Mouse (Mus musculus) testis, adult 2 months (tissue): Measurements from ENCODE around the gene Pradc1.

Source experiments
- CTCF ChIP-seq: fragments of 200-500 bp; IDR thresholded peaks from 2 replicates; pipeline ENCODE4 v1.5.1; 2012; ENCODE audit warnings: low read depth, mild to moderate bottlenecking, inconsistent platforms, low read length, moderate library complexity; ENCODE audit not compliant: control insufficient read depth, insufficient read depth, insufficient replicate concordance
- POLR2A ChIP-seq: fragments of 200-500 bp; IDR thresholded peaks from 2 replicates; pipeline ENCODE4 v1.6.1; 2012; ENCODE audit warnings: low read depth, mild to moderate bottlenecking, inconsistent platforms, low read length, moderate library complexity; ENCODE audit not compliant: control insufficient read depth

- TF ChIP-seq CTCF (no peak), POLR2A (no peak)
Measured at GRCm38 (mm10) chr6:85423836-85424379, 27.9 kb downstream of the Pradc1 start, which contains the start of gene Noto.
